Mouse (Mus musculus) Muller cell, postnatal 12 days (primary cell): Measurements from ENCODE around the gene St8sia1.

Source experiments
- DNase-seq: peaks from one replicate; pipeline ENCODE4 v3.0.0-alpha.2; 2015; ENCODE audit errors: inconsistent ontology term

Gene St8sia1

DNA sequence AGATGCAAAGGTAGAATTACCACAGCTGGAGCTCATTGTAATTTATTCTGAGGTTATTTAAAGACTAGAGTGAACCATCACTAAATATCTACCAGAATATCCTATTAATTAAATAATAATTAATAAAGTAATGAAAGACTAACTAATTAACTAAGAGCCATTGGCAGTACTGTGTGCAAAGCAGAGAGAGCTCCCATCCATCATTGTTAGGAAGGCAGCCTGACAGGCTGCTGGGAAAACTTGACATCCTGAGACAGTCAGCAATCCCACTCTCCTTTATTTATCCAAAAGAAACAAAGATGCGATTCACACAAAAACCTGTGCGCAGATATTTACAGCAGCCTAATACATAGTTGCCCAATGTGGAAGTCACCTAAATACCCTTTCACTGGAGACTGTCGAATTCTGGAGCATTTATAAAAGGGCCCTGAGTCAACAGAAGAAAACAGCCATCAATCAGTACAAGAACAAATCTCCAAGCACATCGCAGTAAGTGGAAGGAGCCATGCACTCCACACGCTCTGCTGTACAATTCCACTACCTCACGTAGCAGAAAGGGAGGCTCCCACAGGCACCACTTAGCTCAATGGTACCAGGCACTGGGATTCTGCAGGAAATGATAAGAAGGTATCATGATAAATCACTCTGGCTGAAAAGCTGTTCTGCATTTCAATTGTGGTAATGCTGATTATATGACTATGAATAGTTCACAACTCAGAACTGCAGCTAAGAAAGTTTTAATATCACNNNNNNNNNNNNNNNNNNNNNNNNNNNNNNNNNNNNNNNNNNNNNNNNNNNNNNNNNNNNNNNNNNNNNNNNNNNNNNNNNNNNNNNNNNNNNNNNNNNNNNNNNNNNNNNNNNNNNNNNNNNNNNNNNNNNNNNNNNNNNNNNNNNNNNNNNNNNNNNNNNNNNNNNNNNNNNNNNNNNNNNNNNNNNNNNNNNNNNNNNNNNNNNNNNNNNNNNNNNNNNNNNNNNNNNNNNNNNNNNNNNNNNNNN lies 15.7 kb upstream of the St8sia1 start:
- DNase-seq = no peak

DNA sequence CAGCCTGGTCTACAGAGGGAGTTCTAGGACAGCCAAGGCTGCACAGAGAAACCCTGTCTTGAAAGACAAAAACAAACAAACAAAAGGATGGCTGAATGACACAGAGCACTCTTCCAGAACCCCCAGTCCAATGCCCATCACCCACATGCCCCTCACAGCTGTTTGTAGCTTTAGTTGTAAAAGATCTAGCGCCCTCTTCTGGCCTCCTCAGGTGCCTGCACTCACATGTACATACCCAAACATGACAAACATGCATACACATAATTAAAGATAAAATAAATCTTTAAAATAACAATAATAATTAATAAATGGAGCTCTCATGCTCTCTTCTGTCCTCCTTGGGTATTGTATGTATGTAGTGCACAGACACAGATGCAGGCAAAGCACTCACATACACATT lies 13.0 kb upstream of the St8sia1 start:
- no peak for DNase-seq

DNA sequence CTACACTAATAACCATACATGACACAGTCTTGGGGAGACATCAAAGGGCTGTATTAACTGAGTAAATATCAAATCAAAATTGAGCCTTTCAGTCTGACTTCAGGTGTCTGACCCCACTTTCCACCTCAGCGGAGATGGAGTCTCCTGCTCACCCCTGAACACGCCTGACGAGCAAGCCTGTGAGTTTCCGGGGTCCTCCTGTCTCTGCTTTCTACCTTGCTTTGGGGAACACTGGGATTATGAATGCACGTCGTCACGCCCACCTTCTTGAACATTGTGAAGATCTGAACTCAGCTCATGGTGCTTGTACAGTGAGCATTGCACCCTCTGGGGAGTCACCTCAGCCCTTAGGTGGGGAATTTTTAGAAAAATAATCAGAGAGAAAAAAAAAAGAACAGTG lies 9.0 kb upstream of the St8sia1 start:
- DNase-seq = no peak

DNA sequence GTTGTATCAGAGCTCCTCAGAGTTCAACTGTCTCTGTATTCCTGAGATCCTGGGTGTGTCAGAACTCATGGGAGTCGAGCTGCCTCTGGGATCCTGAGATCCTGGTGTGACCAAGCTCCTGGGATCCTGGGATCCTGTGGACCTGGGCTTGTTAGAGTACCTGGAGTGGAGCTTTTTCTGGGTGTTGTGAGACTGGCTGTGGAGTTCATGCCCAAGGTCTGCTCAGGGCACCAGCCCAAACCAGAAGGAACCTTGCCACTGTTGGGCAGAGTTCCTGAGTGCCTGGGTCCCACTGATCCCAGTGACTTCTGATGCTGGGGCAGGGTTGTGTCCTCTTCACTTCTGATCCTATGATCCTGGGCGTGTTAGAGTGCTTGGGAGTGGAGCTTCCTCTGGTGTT lies 8.0 kb upstream of the St8sia1 start:
- DNase-seq = no peak

DNA sequence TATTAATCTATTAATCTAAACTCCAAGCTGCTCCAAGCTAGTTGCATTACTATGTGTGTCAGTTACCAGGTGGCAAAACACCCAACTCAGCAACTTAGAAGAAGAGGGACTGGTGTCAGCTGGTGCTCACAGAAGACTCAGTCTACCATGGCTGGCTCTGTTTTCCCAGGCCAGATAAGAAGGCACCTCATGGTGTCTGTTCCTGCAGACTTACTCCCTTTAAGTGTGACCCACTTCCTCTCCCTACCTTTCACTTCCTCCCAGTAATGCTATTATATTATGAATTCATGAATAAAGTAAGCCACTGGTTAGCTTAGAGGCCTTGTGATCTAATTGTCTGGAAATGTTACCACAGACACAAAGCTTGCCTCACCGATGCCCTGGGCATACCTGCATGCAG lies 3.2 kb upstream of the St8sia1 start:
- DNase-seq = no peak

DNA sequence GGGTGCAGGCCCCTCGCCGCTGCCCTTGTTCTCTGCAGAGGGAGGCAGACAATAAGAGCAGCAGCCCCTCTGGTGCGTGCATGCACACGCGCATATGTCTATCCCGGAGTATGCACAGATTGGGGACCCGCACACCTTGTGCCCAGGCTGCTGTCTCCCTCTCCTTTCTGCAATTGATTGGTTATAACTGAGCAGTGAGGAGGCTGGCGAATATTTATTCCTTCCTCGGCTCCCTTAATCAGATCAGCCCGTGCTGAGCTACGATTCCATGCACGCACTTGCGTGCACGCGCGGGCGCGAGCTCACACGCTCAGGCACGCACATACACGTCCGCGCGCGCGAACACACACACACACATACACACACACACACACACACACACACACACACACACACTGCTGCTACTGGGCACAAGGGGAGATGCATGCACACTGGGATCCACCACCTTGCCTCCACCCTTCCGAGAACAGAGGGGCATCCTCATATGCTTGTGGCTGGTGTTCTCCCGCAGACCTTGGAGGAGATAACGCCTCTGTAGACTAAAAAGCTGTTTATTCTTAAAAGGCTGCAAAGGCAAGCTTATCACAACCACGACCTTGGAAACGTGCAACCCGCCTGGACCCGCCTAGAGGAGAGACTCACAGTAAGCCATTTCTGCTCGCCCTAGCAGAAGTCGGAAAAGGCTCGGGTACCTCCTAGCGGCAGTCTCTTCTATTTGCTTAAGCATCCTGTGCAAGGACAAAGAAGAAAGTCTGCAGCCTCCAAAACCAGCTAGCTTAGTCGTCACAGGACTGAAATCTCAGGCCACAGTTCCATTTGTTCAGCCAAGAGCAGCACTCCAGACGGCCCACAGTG lies 506 bp upstream of the St8sia1 start:
- peak; percentile 79 for DNase-seq

DNA sequence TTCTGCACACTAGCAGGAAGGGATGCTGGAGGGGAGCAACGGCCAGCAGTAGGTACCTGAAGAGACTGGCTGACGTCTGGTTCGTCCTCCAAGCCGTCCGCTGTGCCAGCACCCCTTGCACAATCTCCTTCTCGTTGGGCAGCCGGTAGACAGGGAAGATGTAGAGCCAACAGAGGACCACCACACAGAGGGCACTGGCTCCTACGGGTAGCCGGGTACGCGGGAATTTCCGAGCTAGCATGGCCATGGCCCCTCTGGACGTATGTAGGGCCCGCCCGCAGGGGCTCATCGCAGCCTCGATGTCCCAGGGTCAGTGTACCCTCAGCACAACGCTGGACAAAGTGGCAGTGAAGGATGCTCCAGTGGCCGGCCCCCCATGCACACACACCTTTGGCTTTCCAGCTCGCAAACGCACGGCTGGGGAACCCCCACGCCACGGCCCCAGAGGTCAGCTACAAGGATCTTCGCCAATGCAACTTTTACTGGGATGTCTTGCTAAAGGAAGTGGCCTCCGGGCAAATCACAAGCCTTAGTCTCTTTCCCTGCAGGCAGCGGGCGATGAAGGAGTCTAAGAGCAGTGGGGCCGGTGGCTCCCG lies 674 bp downstream of the St8sia1 start:
- DNase-seq = no peak

DNA sequence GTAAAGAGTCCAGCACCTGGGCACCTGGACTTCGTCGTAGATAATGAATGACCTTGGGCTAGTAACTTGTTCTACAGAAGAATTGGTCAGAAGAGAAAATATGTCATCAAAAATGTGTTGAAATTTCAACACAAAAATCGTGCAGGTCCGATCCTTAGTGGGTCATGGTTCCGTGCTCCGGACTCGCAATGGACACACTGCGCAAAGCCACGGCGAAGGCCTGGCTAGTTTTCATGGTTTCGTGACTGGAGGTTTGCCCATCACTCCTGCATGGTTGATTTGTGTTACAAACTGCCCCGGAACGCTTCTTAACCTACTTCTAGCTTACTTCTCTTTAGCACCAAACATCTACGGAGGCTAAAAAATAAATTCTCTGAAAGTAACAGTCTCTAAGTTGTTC lies 1.4 kb downstream of the St8sia1 start:
- DNase-seq = no peak

DNA sequence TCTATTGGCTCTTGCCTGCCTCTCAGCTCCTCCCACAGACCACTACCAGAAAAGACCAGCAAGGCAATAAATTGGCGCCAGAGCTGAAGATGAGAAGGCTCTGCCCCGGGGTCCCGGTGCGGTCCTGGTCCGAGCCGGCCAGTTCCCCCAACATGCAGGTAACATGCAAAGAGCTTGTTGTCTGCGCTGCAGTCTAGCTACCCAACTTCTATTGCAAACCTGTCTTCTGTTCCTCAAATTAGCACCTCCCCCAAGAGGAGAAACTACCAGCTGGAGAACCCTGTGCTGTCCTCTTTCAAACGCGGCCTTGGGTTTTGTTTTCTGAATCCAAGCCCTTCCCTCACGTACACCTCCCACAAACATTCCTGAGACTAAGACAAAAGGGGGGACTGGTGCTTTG lies 1.8 kb downstream of the St8sia1 start:
- DNase-seq = no peak

DNA sequence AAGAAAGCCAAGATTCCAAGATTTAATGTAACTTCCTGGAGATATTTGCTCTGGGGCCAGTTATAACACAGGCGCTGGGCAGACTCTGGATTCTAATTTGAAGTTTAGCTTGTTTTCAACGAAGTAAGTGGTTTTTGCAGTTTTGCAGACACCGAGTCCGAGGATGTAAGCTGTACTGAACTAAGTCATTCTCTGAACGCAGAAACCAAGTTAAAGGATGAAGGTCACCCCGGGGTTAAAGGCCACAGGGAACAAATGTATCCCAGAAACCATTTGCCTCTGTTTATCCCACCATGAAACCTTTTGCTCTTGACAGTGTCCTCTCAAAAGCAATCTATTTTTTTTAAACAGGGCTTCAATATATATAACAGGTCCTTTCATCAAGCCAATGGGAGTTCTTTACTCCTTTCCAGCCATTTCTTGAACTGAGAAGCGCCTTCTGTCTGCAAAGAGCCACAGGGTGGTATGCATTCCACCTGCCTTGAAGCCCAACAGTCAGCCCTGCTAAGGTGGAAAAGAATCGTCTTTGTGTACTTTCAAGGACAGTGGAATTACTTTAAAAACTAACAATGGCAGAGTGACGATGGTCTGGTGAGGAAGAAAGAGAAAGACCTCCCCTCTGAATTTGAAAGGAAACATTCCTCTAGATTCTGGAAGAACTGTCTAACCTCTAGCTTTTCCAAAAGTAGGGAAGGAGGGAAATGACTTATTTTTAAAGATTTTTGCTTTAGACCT lies 2.4 kb downstream of the St8sia1 start:
- no peak for DNase-seq

DNA sequence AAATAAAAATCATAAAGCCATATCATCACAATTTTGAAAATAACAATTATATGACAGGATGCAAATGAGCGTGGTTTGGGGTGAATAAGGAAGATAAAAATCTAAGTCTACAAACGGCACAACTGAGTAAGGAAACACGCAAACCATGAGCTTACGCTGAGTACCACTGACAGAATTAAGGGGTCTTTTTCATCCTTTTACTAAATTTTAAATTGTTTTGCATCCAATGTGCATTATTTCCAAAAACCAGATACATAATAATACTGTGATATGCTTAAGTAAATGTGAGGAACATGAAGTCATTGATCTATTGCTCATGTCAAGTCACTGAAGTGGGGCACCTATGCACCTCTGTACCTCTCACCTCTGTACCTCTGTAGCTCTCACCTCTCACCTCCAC lies 7.7 kb downstream of the St8sia1 start:
- no peak for DNase-seq

DNA sequence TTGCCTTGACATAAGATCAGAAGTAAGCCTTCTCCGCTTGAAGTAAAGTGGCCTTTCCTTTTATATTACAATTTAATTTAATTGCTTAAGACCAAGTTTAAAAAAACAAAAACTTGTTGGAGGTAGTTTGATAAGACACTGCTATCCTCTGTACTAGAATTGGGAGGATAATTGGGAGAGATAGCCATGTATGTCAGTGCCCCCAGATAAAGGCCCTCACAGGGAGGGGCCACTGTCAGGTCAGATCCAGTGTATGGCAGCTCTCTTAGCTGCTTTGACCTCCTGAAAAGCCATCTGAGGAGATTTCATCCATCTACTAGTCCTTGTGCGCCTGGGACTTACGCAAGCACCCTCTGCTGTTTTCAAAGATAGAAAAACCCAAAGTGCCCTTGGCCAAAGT lies 9.0 kb downstream of the St8sia1 start:
- DNase-seq = no peak

DNA sequence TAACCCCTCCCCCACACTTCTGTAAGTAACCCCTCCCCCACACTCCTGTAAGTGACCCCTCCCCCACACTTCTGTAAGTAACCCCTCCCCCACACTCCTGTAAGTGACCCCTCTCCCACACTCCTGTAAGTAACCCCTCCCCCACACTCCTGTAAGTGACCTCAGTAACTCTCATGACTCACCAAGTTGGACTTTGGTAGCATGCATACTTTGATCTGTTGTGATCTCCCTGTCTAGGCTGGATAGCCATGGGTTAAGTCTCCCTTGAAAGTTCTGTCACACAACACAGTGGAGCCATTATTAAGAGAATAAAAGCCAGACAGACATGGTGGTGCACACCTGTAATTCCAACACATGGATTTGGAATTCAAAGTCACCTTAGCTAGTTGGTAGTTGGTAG lies 11.1 kb downstream of the St8sia1 start:
- DNase-seq = no peak

DNA sequence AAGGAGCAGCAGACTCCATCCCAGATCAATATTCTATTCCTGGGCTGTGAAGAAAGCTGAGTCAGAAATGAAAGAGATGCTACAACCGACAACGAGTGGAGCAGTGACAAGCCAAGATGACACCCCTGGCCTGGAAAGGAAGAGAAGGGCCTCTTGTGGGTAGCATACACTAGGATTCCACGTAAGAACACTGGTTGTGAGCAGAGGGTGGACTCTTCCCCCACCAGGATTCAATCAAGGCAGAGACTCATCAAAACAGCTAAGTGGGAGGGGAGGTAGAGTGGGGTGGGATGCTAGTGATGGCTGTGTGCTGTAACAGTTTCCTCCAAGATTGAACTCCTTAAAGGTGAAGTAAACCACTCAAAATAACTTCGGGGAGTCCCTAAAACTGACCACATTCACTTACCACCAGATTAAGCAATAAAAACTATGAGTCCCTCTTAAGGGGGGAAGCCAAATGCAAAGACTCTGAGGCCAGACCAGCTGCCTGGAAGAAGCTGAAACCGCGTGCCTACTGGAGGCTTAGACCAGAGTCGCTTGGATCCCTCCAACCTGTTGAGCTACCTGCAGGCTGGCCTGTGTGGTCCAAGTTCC lies 11.8 kb downstream of the St8sia1 start:
- DNase-seq = no peak

DNA sequence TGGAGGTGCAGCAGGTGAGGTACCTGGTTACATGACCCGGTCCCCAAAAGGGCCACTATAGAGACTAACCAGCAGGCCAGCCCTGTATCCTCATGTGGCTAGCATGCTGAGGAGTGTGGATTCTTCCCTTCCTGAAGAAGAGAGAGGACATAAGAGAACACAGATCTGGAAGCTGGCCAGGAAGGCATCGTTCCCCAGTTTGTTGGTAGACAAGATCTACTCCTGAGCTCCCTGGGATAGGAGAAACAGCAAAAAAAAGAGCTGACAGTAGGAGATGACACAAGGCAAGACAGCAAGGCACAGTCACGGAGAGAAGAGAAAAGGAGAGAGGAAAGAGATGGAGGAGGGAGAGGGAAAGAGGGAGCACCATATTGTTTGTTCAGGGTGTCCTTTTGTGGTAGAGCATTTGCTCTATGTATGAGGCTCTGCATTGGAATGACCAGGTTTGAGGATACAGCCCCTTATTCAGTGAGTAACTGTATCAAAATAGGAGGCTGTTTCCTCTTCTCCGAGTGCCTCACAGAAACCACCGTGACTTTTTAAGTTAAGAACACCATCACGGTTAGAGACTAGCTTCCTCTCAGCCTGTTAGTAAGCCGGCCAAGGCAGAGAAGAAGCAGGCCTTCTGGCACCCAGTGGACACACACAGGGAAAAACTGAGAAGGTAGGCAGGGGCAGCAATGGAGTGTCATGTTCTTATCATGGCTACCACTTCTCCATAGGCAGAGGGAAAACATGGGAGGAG lies 12.5 kb downstream of the St8sia1 start:
- no peak for DNase-seq

DNA sequence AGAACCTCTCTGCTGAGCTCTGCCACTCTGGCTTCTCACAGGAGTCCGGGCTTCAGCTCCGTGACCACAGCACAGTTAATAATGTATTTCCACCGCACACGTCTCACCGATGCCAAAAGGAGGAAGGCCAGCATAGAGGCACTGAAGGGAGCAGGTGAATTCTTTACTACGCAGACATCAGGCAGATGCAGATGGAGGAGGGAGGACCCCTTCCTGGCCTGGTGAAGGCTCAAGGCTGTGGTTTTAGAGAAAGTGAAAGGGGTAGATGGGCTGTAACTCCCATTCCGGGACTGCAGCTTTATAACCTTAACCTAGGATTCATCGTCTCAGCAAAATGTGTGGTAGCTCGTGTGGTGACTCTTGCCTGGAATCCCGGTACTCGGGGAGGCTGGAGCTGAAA lies 13.9 kb downstream of the St8sia1 start:
- no peak for DNase-seq

DNA sequence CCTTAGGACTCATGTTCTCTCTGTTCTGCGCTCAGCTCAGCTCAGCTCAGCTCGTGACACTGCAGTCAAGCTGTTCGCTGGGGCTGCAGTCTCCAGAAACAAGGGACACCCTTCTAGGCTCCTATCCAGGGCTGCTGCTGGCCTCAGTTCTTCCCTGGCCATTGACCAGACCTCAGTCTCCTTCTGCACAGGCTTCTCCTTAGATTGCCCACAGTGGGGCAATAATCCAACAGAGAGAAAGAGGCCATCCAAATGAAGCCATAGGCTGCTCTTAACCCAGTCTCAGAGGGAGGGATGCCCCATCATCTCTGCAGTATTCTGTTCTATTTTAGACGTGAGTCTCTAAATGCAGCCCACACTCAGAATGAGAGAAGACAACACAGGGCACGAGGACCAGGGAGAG lies 15.3 kb downstream of the St8sia1 start:
- no peak for DNase-seq

DNA sequence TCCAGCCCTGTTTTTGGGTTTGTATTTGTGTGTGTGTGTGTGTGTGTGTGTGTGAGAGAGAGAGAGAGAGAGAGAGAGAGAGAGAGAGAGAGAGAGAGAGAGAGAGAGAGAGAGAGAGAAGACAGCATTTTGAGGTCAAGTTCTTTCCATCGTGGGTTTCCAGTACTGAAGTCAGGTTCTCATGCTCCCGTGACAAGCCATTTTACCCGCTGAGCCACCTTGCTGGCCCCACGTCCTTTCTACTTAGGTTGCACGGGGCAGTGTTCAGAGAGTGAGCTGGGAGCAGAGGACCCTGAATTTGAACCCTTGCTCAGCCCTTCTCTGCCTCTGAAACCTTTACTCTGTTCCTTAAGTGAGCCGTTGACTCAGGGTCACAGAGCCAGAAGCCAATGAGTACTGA lies 17.2 kb downstream of the St8sia1 start:
- DNase-seq = no peak

DNA sequence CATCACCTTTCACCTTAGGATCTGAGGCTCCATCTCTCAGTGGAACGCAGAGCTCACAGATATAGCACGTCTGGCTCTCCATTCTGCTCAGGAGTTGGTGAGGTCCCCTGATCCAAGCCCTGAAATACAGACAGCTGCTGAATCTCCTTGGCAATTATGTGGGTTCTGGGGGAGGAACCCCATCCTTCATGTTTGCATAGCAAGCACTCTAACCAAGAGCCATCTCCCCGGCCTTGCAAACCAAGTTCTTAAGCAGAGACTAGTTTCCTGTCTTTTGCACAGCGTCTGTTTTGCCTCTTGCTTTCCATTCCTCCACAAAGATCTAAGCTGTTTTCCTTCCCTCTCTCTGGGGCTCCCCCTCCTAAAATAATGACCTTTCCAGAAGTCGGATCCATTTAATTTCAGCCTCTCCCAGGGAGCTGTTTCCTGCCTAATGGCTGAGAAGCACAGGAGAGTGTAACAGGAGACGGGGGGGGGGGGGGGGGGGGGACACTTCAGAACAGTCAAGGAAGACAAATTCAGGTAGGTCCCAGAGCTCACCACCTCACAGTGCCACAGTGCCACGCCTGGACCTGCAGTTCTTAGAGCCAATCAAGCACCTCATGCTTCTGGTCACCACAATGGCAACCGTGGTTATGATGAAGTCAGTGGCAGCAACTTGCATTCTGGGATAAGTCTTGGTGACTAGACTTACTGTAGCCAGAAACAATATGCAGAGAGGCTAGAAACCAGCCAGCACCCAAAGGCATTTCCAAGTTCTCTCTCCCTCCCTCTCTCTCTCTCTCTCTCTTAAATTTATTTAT lies 18.0 kb downstream of the St8sia1 start:
- DNase-seq = no peak

DNA sequence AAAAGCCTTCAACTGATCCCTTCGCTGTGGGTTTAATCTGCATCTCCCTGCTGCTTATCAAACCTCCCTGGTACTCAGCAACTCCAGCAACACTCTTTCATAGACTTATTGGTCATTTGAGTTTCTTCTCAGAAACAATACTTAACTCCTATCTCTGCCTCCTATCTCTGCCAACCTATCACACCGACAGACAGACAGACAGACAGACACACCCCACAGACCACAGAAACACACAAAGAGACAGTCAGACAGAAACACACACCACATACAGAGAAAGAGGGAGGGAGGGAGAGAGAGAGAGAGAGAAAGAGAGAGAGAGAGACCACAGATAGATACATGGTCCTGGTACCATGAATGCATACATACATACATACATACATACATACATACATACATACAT lies 18.8 kb downstream of the St8sia1 start:
- no peak for DNase-seq
